Mouse (Mus musculus) stomach, adult 2 months (tissue): Measurements from ENCODE around the gene Nop10. TPM values are rescaled to one million over a fixed set of nuclear protein-coding genes. Genes with fewer than 3 reads are reported as not detected.

Experiments used
- polyA plus RNA-seq: library from polyadenylated mRNA; depleted of rRNA; stranded (reverse); fragments of >200 nt; gene quantifications from 2 replicates; pipeline ENCODE4 v1.2.3, GENCODE M21; 2012; rRNA removed

Nop10 gene
- 19.7 and 22.1 TPM in 2 replicates for polyA plus RNA-seq

DNA sequence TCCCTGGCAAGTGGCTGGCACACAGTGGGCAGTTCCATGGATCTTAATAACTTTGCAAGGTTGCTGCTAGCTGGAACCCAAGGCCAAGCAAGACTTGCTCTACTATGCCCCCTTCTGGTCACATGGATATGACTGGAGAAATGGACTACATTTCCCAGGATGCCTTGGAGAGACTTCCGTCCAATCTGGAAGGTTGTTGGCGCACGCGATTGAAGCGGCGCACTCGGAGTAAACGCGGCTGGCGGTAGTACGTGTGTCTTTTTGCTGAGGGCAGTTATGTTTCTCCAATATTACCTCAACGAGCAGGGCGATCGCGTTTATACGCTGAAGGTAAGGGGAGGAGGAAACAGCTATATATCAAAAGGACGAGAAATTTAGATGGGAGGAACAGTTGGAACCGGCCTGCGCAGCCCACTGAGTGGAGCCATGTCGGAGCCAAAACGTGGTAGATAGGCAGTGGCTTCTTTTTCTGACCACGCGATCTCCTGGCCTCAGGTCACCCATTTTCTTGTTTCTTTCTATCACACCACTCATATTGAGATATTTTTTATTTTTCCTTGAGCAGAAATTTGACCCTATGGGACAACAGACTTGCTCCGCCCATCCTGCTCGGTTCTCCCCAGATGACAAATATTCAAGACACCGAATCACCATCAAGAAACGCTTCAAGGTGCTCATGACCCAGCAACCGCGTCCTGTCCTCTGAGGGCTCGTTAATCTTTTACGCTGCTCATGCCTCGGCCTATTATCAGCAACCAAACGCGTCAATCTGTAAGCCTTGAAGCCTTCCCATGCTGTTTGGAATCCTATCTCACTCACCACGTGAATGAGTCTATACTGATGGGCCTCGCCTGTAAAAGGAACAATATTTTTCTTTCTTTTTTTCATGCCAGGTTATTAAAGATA lies at the start of gene Nop10:
Nop10 (plus strand) TSS at position 179 of the 906 bp plus-strand sequence.

GRCm38 (mm10) chr2:112239212-112239934 lies 22.4 kb upstream of the Nop10 start, which contains the start of gene Lpcat4:
TSS of gene Lpcat4 (plus strand) at chr2:112239468.

DNA sequence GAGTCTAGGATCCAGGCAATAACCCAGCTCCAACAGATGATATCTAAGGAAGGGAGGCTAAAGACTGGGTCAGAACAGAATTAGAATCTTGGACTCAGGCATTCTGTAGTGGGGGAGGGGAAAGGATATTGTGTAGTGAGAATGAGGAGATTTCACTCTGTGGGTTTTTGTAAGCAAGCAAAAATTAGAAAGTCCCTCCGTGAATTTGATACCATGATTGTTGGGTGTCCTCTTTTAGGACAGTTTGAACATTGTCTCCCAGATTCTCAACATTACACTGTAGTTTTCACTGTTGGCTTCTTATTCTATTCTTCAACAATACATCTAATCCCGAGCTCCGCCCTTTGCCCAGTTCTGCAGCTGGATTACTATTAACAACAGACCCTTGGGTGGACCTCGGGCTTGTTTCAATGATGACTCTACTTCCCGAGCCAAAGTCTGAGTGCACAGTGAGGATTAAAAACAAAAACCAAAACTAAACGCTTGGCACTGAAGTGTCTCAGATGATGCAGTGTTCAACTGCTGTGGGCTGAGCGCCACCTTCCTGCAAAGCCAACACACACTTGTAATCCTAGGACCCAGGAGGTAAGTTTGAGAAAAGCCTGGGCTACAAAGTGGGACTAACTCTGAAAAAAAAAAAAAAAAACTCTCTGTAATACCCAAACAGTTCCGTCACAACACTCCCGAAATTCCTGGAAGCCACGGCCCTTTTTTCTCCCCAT lies 2.3 kb upstream of the Nop10 start, which contains the start of gene Nutm1:
Nutm1 (minus strand) TSS at position 51 of the 722 bp plus-strand sequence.

DNA sequence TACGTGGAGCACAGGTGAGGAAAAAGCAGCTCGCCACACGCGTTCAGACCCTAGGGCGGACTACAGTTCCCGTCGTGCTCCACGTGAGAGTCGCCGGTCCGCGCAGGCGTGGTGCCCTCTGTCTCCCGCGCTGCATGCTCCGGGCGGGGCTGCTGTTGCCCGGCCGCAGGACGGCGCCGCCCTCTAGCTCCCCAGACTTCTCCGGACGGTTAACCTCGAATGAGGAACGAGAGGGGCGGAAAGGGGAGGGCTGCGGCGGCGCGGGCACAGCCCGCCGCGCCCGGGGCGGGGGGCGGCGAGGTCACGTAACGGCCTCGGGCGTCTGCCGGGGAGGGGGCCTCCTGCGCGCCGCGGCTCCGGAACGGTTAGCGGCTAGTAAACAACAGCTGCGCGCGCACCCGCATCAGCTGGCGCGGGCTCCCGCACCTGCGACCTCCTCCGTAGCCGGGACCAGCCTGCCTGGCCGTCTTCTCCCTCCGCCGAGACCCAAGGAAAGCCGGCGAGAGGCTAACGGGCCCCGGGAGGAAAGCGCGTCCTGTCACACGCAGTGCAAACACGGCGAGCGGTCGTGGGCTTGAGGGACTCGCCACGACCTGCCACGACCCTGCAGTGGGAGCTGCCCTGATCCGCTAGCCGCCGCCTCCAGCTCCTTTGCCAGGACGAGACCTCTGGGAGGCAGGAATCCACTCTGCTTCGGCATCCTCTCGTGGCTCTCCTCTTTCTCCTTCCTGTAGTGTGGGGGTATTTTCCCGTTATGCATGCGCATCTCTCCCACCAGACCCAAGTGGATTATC lies 3.9 kb downstream of the Nop10 start, which contains the start of gene Slc12a6:
Slc12a6 (plus strand) TSS at position 378 of the 794 bp plus-strand sequence.

DNA sequence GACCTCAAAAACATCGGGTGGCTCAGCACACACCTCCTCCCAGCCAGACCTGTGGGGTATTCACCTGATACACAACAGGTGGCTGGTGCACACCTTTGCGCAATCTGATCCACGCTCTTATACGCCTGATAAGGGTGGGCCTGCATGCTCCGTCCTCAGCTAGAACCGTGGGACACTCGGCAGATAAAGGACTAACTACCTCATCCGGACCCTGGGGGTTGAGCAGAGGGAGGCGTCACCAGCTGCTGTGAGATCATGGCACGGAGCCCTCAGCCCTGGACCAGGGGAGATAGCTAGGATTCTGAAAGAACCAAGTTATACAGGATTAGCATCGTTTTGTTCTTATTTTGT lies 4.5 kb downstream of the Nop10 start, which contains the start of gene Gm21985:
Gm21985 (plus strand) TSS at position 73 of the 351 bp plus-strand sequence.

Other genes with a start within 250 kb of the Nop10 start
- gene Olfr1310, start 249.2 kb upstream of the Nop10 start, polyA plus RNA-seq = not detected in 2 replicates
- not detected in 2 replicates for gene Olfr1311, start 237.5 kb upstream of the Nop10 start, polyA plus RNA-seq
- gene Olfr1312, start 211.7 kb upstream of the Nop10 start, polyA plus RNA-seq = not detected in 2 replicates
- gene Olfr1313, start 184.1 kb upstream of the Nop10 start, polyA plus RNA-seq = not detected in 2 replicates
- gene Olfr1314, start 165.1 kb upstream of the Nop10 start, polyA plus RNA-seq = not detected in 2 replicates
- not detected in 2 replicates for gene Olfr1315-ps1, start 146.5 kb upstream of the Nop10 start, polyA plus RNA-seq
- gene Olfr1316, start 126.9 kb upstream of the Nop10 start, polyA plus RNA-seq = not detected in 2 replicates
- gene Olfr1317, start 121.6 kb upstream of the Nop10 start, polyA plus RNA-seq = not detected in 2 replicates
- not detected in 2 replicates for gene Olfr1318, start 107.7 kb upstream of the Nop10 start, polyA plus RNA-seq
- gene Lpcat4, start 22.5 kb upstream of the Nop10 start, polyA plus RNA-seq = 136 and 165 TPM in 2 replicates
- not detected in 2 replicates for gene Nutm1, start 2.6 kb upstream of the Nop10 start, polyA plus RNA-seq
- 3.3 and 5.2 TPM in 2 replicates for gene Slc12a6, start 3.9 kb downstream of the Nop10 start, polyA plus RNA-seq
- not detected in 2 replicates for gene Gm21985, start 4.4 kb downstream of the Nop10 start, polyA plus RNA-seq
- 37.5 and 43.1 TPM in 2 replicates for gene Emc4, start 106.1 kb downstream of the Nop10 start, polyA plus RNA-seq
- 0.22 and 0.29 TPM in 2 replicates for gene Katnbl1, start 117.3 kb downstream of the Nop10 start, polyA plus RNA-seq
- gene Emc7, start 193.1 kb downstream of the Nop10 start, polyA plus RNA-seq = 0.87 and 0.97 TPM in 2 replicates
- gene Chrm5, start 218.8 kb downstream of the Nop10 start, polyA plus RNA-seq = not detected in 2 replicates
- gene Aven, start 231.0 kb downstream of the Nop10 start, polyA plus RNA-seq = 0.38 and 0.74 TPM in 2 replicates